Mouse (Mus musculus): ENCODE data around the gene Srpk3.

GRCm38 (mm10) chrX:73785666-73786065 lies 11.5 kb downstream of the Srpk3 start:
- TF ChIP-seq EP300 (IDR thresholded peaks at IDR 0.05; ENCODE audit: insufficient read depth, low read depth, low read length): no peak
- no peak for TF ChIP-seq CTCF (IDR thresholded peaks at IDR 0.05)

Measured in heart, adult 2 months (tissue).